Mouse (Mus musculus): Measurements from ENCODE around the gene I830077J02Rik.

The I830077J02Rik gene

GRCm38 (mm10) chr3:105893941-105894391, 38.5 kb downstream of the I830077J02Rik start:
- DNase-seq (ENCODE audit: low read depth, low spot score): no peak

DNA sequence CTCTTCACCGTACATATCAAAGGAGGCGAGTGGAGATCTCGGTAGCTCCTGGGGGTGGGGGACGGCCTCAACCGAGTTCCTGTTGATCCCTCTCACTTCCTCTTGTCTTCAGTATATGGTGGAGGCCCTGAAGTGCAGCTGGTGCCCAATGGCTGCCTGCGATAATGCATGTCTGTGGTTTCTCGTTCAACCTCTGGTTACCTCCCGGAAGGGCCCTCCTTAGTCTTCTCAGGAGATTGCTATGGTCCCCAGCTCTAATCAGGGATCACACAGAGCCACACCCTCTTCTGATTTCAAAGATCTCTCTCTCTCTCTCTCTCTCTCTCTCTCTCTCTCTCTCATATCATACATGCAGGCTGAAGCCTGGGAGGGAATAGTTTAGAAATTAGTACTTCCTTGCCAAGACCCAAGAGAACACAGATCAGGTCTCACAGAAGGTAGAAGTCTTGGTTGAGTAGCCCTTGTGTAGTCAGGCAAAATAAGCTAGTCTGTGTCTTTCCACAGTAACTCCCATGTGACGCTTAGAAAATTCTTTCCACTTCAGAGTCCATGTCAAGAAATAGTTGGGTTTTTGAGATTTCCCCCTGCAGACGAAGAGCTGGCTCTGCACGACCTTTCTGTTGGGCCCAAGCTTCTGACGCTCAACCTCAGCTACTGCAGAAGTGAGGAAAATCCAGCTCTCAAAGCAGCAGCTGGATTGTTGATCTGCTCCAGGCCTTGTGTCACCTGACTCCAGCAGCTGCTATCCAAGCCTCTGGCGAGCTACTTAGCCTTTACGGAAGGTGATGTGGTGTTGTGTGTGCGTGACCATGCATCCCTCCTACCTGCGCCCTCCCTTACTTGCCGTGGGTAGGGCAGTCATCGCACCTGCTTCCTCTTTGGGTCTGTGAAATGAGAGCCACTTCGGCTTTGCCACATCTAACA, 39.6 kb downstream of the I830077J02Rik start:
- DNase-seq (ENCODE audit: low read depth, low spot score): no peak

DNA sequence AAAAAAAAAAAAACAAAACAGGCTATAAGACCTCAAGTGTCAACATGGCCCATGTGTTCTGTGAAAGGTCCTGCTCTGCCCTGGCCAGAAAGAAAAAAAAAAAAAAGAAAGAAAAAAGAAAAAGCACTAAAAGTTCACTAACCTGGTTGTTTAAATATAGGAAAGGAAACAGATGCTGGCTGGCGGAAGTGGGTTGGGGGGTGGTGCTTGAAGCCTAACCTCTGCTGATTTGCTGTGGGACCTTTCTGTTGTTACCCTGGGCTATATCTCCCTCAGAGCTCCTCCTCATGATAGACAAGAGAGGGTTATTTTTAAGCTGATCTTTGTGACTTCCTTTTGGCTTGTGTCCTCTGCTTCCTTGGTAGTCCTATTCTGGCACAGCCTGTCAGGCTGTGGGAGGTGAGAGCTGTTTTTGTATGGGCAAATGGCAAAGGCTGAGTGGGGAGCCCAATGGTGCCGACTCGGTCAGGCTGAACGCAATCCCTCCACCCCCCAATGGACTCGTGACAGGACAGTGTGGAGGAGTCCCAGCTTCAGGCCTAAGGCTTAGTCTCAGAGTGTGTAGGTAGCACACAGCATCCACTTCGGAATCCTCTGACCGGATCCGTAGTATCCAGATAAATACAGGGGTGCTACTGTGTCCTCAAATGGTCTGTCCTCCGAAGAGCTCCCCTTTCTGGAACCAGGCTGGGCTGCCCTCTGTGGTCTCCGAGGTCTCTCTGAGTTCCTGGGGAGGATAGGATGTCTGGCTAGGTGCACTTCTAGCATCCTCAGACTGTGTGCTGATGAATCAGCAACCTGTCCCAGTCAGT, 40.5 kb downstream of the I830077J02Rik start:
- no peak for DNase-seq (ENCODE audit: low read depth, low spot score)

DNA sequence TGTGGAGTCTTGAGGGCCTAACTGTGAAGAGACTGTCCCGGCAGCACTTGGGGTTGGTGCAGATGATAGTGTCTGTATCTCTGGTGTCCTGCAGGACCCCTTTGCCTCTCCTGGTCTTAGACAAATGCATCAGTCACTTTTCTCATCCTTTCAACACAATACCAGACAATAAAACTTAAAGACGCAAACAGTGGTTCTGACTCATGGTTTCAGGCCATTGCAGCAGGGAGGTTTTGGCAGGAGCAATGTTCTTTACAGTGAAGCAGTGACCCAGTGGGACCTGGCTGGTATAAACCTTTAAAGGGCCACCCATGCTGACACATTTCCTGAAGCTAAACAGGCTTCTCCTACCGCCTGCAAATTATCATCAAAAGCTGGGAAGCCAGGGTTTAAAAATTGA, 41.3 kb downstream of the I830077J02Rik start:
- DNase-seq (ENCODE audit: low read depth, low spot score): no peak

- no peak for DNase-seq (ENCODE audit: low read depth, low spot score)
Measured at GRCm38 (mm10) chr3:105890220-105890619, 42.2 kb downstream of the I830077J02Rik start.

- no peak for DNase-seq (ENCODE audit: low read depth, low spot score)
Measured at GRCm38 (mm10) chr3:105888961-105889360, 43.5 kb downstream of the I830077J02Rik start.

DNA sequence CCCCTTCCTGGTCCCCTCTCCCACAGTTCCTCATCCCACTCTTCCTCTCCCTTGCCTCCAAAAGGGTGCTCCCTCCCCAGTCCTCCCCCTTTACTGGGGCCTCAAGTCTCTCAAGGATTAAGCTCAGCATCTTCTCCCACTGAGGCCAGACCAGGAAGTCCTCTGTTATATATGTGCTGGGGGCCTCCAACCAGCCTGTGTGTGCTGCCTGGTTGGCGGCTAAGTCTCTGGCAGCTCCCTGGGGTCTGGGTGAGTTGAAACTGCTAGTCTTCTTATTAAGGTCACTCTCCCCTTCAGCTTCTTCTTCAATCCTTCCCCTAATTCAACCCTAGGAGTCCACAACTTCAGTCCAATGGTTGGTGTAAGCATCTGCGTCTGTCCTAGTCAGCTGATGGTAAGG, 49.4 kb downstream of the I830077J02Rik start:
- DNase-seq (ENCODE audit: low read depth, low spot score): no peak

DNA sequence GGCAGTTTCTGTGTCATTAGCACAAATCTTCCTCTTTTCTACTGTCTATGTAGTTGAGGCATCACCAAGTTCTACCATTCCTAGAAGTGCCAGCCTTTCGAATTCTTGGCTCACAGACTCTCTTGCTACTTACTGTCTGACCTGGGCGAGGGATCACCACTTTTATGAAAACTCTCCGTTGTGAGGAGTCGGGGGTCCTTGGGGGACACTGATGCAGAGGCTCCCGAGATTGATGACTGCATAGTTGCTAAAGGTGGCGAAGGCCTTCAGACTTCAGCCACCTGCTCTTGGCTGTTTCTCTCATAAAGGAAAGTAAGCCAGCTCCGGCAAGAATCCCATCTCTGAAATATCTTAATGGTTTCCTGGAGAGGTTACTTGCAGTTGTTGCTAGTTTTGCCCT, 50.4 kb downstream of the I830077J02Rik start:
- DNase-seq (ENCODE audit: low read depth, low spot score): no peak

DNA sequence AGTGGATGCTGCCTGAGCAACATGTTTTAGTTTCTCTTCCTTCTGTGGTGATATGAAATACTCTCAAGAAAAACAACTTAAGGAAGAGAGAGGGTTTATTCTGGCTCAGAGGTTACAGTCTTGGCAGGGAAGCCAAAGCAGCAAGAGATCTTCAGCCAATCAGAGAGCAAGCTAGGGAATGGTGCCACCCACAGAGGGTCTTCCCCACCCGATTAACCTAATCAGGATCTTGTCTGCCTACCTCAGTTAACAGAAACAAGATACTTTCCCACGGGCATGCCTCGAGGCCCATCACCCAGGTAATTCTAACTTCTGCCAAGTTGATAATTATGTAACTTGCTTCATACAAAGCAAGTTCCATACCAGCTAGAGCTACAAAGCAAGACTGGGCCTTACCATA, 52.0 kb downstream of the I830077J02Rik start:
- DNase-seq (ENCODE audit: low read depth, low spot score): no peak

- no peak for DNase-seq (ENCODE audit: low read depth, low spot score)
Measured at GRCm38 (mm10) chr3:105878751-105879150, 53.7 kb downstream of the I830077J02Rik start.

- DNase-seq (ENCODE audit: low read depth, low spot score): no peak
Measured at GRCm38 (mm10) chr3:105877919-105878318, 54.5 kb downstream of the I830077J02Rik start.

GRCm38 (mm10) chr3:105877252-105877803, 55.1 kb downstream of the I830077J02Rik start:
- no peak for DNase-seq (ENCODE audit: low read depth, low spot score)

DNA sequence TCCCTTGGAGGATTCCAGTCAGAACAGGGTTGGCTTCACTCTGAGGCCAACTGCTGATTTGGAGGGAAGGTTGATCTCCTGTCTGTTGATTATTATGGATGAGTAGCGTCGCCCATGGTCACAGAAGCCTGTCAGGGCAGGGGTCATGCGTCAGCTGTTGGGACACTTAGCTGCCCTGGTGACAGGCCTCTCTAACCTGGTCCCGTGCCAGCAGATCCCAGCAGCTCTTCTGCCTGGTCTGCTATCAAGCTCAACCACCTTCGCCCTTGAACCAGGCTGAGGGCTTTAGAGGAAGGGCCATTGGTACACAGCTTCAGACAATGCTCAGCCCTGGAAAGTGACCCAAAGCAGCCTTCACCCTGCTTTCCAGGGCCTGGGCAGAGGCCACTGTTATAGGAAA, 56.4 kb downstream of the I830077J02Rik start:
- DNase-seq (ENCODE audit: low read depth, low spot score): no peak

Measured in brain, embryonic 18.5 days (tissue).